Mouse (Mus musculus) heart, adult 9 months (tissue): ENCODE data around the gene Fthl17c.
A peak's percentile ranks its signal among the peaks of the same experiment; 100 is the strongest.
"Not testable (repeated sequence)": the region's sequence is repeated elsewhere in the genome, so short reads cannot be mapped to it uniquely, and the experiment has no call there.

Experiments
- DNase-seq, 2 experiments: peaks; one replicate each; pipeline ENCODE4 v3.0.0; 2022; ENCODE audit warnings: low spot score in 2 of 2

Gene Fthl17c

DNA sequence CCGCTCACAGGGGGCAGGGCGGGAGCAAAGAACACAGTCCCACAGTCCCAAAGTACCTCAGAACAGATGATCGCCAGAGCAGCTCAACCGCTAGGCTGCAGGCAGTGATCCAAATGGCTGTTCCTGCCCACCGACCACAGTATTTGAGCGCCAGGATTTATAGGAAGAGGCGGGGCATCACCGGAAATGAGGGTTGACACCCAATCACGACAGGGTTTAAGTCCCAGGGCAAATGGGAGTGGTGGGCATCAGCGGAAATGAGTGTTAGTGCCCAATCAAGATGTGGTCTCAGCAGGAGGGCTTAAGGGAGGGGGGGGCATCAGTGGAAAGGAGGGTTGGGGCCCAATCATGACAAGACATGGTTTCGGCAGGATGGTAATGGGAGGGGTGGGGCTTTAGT lies at the start of gene Fthl17c:
Gene Fthl17c (minus strand): TSS at position 101 of the 400 bp plus-strand sequence.
- DNase-seq, result not testable (repeated sequence)

DNA sequence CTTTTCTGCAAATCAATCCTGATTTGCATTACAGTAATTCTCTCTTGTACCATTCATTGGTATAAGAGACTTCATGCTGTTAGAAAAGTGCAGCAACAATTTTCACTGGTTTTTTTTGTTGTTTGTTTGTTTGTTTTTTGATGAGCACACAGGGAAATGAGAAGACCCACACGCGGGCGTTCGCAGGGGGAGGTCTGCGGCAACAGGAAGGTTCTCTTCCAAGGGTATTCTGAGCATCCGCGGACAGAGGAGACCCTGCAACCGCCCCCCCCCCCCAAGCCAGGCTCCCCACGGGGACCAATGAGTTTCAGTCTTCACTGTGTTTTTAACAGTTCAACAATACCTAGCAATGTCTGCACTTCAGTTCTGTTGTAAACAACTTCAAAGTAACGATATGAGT lies 43.1 kb upstream of the Fthl17c start:
- DNase-seq, result no peak

DNA sequence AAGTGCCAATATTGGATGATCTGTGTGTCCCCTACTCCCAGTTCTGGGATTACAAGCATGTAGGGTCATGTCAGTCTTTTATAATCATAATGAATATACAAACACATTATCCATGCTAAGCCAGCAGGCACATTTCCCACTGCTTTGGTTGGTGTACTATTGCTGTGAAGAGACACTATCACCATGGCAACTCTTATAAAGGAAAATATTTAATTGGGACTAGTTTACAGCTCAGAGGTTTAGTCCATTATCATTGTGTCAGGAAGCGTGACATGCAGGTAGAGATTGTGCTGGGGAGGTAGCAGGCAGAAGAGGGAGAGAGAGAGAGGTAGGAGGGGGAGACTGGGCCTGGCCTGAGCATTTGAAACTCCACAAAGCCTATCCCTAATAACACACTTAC lies 39.7 kb upstream of the Fthl17c start:
- no peak for DNase-seq

DNA sequence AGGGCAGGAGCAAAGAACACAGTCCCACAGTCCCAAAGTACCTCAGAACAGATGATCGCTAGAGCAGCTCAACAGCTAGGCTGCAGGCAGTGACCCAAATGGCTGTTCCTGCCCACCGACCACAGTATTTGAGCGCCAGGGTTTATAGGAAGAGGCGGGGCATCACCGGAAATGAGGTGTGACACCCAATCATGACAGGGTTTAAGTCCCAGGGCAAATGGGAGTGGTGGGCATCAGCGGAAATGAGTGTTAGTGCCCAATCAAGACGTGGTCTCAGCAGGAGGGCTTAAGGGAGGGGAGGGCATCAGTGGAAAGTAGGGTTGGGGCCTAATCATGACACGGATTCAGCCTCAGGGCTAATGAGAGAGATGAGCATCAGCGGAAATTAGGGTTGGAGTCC lies 10.3 kb upstream of the Fthl17c start, which contains the start of gene Fthl17d:
Gene Fthl17d (minus strand): TSS at position 101 of the 400 bp plus-strand sequence.
- DNase-seq, result not testable (repeated sequence)

DNA sequence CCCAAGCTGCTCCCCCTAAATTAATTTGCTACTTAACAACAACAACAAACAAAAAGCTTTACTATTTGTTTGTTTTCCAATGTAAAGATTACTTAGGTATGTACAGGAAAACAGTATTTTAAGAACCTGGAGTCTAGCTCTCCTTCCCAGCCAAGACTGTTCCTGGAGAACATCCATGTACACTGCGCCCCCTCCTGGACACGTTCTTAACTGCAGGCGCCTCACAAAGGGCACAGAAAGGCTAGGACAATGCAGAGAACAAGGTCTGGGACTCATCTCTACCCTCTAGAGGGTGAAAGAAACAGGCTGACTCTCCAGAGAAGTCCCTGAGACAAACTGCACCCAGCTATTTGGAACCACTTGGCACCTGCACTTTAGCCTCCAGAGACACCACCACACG lies 11.7 kb downstream of the Fthl17c start:
- not testable (repeated sequence) for DNase-seq

DNA sequence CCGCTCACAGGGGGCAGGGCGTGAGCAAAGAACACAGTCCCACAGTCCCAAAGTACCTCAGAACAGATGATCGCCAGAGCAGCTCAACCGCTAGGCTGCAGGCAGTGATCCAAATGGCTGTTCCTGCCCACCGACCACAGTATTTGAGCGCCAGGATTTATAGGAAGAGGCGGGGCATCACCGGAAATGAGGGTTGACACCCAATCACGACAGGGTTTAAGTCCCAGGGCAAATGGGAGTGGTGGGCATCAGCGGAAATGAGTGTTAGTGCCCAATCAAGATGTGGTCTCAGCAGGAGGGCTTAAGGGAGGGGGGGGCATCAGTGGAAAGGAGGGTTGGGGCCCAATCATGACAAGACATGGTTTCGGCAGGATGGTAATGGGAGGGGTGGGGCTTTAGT lies 13.5 kb downstream of the Fthl17c start, which contains the start of gene Fthl17b:
Gene Fthl17b (minus strand): TSS at position 101 of the 400 bp plus-strand sequence.
- not testable (repeated sequence) for DNase-seq

DNA sequence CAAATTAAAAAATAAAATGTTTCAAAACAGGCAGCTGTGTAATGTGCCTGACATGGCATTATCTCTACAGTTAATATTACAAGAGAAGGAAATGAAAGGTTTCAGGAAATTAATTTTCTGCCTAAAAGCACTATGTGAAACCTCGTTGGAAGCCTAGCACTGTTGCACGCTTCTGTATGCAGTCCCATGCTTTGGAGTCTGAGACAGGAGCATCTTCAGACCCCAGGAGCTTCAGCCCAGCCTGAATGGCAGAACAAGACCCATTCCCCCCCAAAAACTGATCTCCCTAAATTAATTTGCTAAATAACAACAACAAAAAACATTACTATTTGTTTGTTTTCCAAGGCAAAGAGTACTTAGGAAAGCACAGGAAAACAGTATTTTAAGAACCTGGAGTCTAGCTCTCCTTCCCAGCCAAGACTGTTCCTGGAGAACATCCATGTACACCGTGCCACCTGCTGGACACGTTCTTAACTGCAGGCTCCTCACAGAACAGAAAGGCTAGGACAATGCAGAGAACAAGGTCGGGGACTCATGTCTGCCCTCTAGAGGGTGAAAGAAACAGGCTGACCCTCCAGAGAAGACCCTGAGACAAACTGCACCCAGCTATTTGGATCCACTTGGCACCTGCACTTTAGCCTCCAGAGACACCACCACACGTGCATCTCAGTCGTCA lies 28.1 kb downstream of the Fthl17c start:
- DNase-seq, result peak; percentile 37 to 65

DNA sequence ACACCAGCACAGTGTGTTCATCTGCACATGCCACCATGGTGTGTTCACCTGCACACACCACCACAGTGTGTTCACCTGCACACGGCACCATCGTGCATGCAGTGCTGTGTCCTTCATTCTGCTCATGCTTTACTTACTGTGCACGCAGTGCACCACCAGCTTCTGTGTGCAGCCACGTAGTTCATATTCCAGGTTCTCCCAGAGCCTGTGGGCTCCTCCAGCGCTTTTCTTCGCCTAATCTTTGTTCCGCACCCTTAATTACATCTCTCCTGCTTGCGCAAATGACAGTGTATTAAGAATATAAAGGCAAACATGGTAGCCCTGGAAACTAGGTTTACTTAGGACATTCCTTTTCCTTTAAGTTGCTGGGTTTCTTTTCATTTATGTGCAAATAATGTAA lies 32.3 kb downstream of the Fthl17c start:
- no peak for DNase-seq

DNA sequence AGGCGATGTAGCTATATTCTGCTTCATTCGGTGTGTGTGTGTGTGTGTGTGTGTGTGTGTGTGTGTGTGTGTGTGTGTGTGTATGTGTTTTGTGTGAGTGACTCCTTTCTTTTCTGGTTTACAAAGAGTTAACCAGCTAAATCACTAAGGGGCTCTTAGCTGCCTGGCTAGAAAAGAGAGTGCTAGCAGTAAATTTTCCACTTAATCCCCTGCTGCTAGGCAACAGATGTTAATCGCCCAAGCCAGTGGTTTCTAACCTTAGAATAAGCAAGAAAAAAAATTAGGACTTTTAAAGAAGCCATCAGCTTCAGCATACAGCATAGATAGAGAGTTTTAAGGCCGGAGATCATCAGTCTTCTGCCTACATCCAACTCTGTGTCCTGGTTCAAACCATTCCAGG lies 49.1 kb downstream of the Fthl17c start:
- no peak for DNase-seq
